Mouse (Mus musculus) forebrain, embryonic 14.5 days (tissue): ENCODE measurements around the gene Rps6ka1. TPM values are rescaled to one million over a fixed set of nuclear protein-coding genes. Genes with fewer than 3 reads are reported as not detected.

ENCODE experiments used
- ATAC-seq: fragments of 200-750 bp; cut with Nextera tagmentation; 2 replicates; pipeline ENCODE4 v1.8.0; 2017; ENCODE audit warnings: mild to moderate bottlenecking, moderate library complexity
- DNase-seq: peaks from one replicate; pipeline ENCODE4 v3.0.0-alpha.2; 2015; ENCODE audit warnings: low spot score
- H3K27ac ChIP-seq: fragments of 300-500 bp; sonication (generic); 2 replicates; pipeline ENCODE4 v1.5.1; 2014; ENCODE audit warnings: low read depth, mild to moderate bottlenecking, control low read depth, low read length, moderate library complexity
- H3K27me3 ChIP-seq: fragments of 300-500 bp; sonication (generic); replicated peaks from 2 replicates; pipeline ENCODE4 v1.6.1; 2014; ENCODE audit warnings: low read length, control low read depth, mixed read lengths; ENCODE audit not compliant: control insufficient read depth, insufficient read depth
- H3K36me3 ChIP-seq: fragments of 300-500 bp; sonication (generic); 2 replicates; pipeline ENCODE4 v1.6.1; 2014; ENCODE audit warnings: low read length, control low read depth; ENCODE audit not compliant: control insufficient read depth, insufficient read depth
- H3K4me1 ChIP-seq: fragments of 300-500 bp; sonication (generic); 2 replicates; pipeline ENCODE4 v1.6.1; 2014; ENCODE audit warnings: antibody characterized with exemption, low read length, control low read depth; ENCODE audit not compliant: control insufficient read depth, insufficient read depth
- H3K4me2 ChIP-seq: fragments of 300-500 bp; sonication (generic); 2 replicates; pipeline ENCODE4 v1.6.1; 2014; ENCODE audit warnings: mild to moderate bottlenecking, control low read depth, low read length
- H3K4me3 ChIP-seq: fragments of 300-500 bp; sonication (generic); 2 replicates; pipeline ENCODE4 v1.5.1; 2014; ENCODE audit warnings: low read depth, low read length, control low read depth
- H3K9ac ChIP-seq: fragments of 300-500 bp; sonication (generic); 2 replicates; pipeline ENCODE4 v1.6.1; 2014; ENCODE audit warnings: mild to moderate bottlenecking, low read length, control low read depth, moderate library complexity
- H3K9me3 ChIP-seq: fragments of 300-500 bp; sonication (generic); replicated peaks from 2 replicates; pipeline ENCODE4 v1.6.1; 2016; ENCODE audit warnings: low read length, control low read depth, mixed read lengths; ENCODE audit not compliant: control insufficient read depth
- WGBS: fragments of 180-500 bp; shearing (Covaris S2); extraction: QIAGEN DNeasy Blood & Tissue Kit; methylation state at CpG from one replicate; pipeline ENCODE4 v1.1.7; 2014; 5-methylcytosine and 5-hydroxymethylcytosine counted together
- polyA plus RNA-seq: library from polyadenylated mRNA; unstranded; fragments of >200 nt; fragmentation: Nextera tagmentation; extraction: Ambion mirVana; gene quantifications from 2 replicates; pipeline ENCODE4 v1.2.1, GENCODE M21; 2014

Gene Rps6ka1
- polyA plus RNA-seq, 1 experiment from 2014 or later: 13.5 TPM

- Histone ChIP-seq H3K36me3 (no peaks in the 10 kb centered on the region), H3K9ac (no peak overlapping the region), H3K4me3 (no peak overlapping the region), H3K4me2 (no peak overlapping the region), H3K27ac (no peak overlapping the region), H3K9me3 (no peaks in the 10 kb centered on the region), H3K27me3 (no peaks in the 10 kb centered on the region), H3K4me1 (no peaks in the 10 kb centered on the region)
- ATAC-seq (no peak), DNase-seq (no peak)
- WGBS: 93% methylated on average over 7 of the region's 7 CpGs
Observed at GRCm38 (mm10) chr4:133840501-133840900, 47.1 kb downstream of the Rps6ka1 start.

GRCm38 (mm10) chr4:133839385-133839826 lies 48.2 kb downstream of the Rps6ka1 start:
- no peaks in the 10 kb centered on the region for H3K27me3 ChIP-seq
- H3K4me1 ChIP-seq: no peaks in the 10 kb centered on the region
- no peak for ATAC-seq
- no peak overlapping the region for H3K27ac ChIP-seq
- no peak overlapping the region for H3K4me2 ChIP-seq
- H3K4me3 ChIP-seq: no peak overlapping the region
- DNase-seq: no peak
- no peaks in the 10 kb centered on the region for H3K9me3 ChIP-seq
- H3K9ac ChIP-seq: no peak overlapping the region
- 61% methylated on average over 4 of the region's 4 CpGs for WGBS
- no peaks in the 10 kb centered on the region for H3K36me3 ChIP-seq

- H3K4me1 ChIP-seq: no peaks in the 10 kb centered on the region
- no peaks in the 10 kb centered on the region for H3K27me3 ChIP-seq
- DNase-seq (peak; percentile 52), ATAC-seq (0 out of 2 replicates have a peak, but pooled peaks have one; percentile 42)
- H3K36me3 ChIP-seq: no peaks in the 10 kb centered on the region
- no peaks in the 10 kb centered on the region for H3K9me3 ChIP-seq
- H3K4me3 ChIP-seq: no peak overlapping the region
- WGBS: 51% methylated on average over 10 of the region's 10 CpGs
- no peak overlapping the region for H3K4me2 ChIP-seq
- no peak overlapping the region for H3K27ac ChIP-seq
- H3K9ac ChIP-seq: no peak overlapping the region
Observed at GRCm38 (mm10) chr4:133836575-133836974, 51.0 kb downstream of the Rps6ka1 start.

GRCm38 (mm10) chr4:133835211-133835610 lies 52.4 kb downstream of the Rps6ka1 start:
- no peak overlapping the region for H3K4me2 ChIP-seq
- no peaks in the 10 kb centered on the region for H3K27me3 ChIP-seq
- H3K36me3 ChIP-seq: no peaks in the 10 kb centered on the region
- no peak for DNase-seq
- H3K4me3 ChIP-seq: no peak overlapping the region
- ATAC-seq: no peak
- H3K9ac ChIP-seq: no peak overlapping the region
- H3K9me3 ChIP-seq: no peaks in the 10 kb centered on the region
- H3K27ac ChIP-seq: no peak overlapping the region
- no peaks in the 10 kb centered on the region for H3K4me1 ChIP-seq
- WGBS: 99% methylated on average over 5 of the region's 5 CpGs

GRCm38 (mm10) chr4:133832945-133833874 lies 54.4 kb downstream of the Rps6ka1 start:
- DNase-seq: no peak

GRCm38 (mm10) chr4:133830453-133830852 lies 57.1 kb downstream of the Rps6ka1 start:
- Histone ChIP-seq H3K27me3 (no peaks in the 10 kb centered on the region), H3K9ac (no peak overlapping the region), H3K4me2 (no peak overlapping the region), H3K36me3 (no peaks in the 10 kb centered on the region), H3K9me3 (no peaks in the 10 kb centered on the region), H3K4me3 (no peak overlapping the region), H3K27ac (no peak overlapping the region), H3K4me1 (0 out of 2 replicates have a peak, but pooled peaks cover 4% of the 10 kb centered on the region)
- ATAC-seq (no peak), DNase-seq (no peak)
- 94% methylated on average over 1 of the region's 1 CpGs for WGBS

More at GRCm38 (mm10) chr4:133832945-133833874, 54.4 kb downstream of the Rps6ka1 start:
- ATAC-seq: no peak
- 72% methylated on average over 15 of the region's 15 CpGs for WGBS
- no peaks in the 10 kb centered on the region for H3K36me3 ChIP-seq
- 0 out of 2 replicates have a peak, but pooled peaks cover 4% of the 10 kb centered on the region for H3K4me1 ChIP-seq
- no peak overlapping the region for H3K9ac ChIP-seq
- no peak overlapping the region for H3K4me3 ChIP-seq
- no peaks in the 10 kb centered on the region for H3K9me3 ChIP-seq
- H3K27me3 ChIP-seq: no peaks in the 10 kb centered on the region
- no peak overlapping the region for H3K4me2 ChIP-seq
- no peak overlapping the region for H3K27ac ChIP-seq

GRCm38 (mm10) chr4:133829281-133830070 lies 58.1 kb downstream of the Rps6ka1 start:
- H3K9ac ChIP-seq: no peak overlapping the region
- 2% methylated on average over 10 of the region's 10 CpGs for WGBS
- no peaks in the 10 kb centered on the region for H3K27me3 ChIP-seq
- H3K4me1 ChIP-seq: 0 out of 2 replicates have a peak, but pooled peaks cover 4% of the 10 kb centered on the region
- no peak overlapping the region for H3K4me2 ChIP-seq
- no peaks in the 10 kb centered on the region for H3K36me3 ChIP-seq
- ATAC-seq: 0 out of 2 replicates have a peak, but pooled peaks have one; percentile 18
- no peak overlapping the region for H3K27ac ChIP-seq
- peak; percentile 88 for DNase-seq
- no peaks in the 10 kb centered on the region for H3K9me3 ChIP-seq
- no peak overlapping the region for H3K4me3 ChIP-seq

GRCm38 (mm10) chr4:133827887-133828794 lies 59.5 kb downstream of the Rps6ka1 start:
- no peaks in the 10 kb centered on the region for H3K27me3 ChIP-seq

More at GRCm38 (mm10) chr4:133827887-133828794, 59.5 kb downstream of the Rps6ka1 start:
- no peaks in the 10 kb centered on the region for H3K9me3 ChIP-seq
- H3K36me3 ChIP-seq: no peaks in the 10 kb centered on the region
- no peak for ATAC-seq
- H3K4me2 ChIP-seq: peak overlapping the region; percentile 20; the same call in 1 of the 2 replicates
- DNase-seq: no peak
- no peak overlapping the region for H3K4me3 ChIP-seq
- H3K4me1 ChIP-seq: 0 out of 2 replicates have a peak, but pooled peaks cover 4% of the 10 kb centered on the region
- H3K27ac ChIP-seq: no peak overlapping the region
- 12% methylated on average over 25 of the region's 25 CpGs for WGBS
- 0 out of 2 replicates have a peak overlapping the region, but pooled peaks have one; percentile 29 for H3K9ac ChIP-seq
